Mouse (Mus musculus) gastrocnemius, postnatal 25 days (tissue): Measurements from ENCODE around the gene Eef1a1. TPM values are rescaled to one million over a fixed set of nuclear protein-coding genes. Genes with fewer than 3 reads are reported as not detected.

Source experiments
- microRNA-seq, 2 experiments: library from miRNA; unstranded; fragments of <30 nt; microRNA quantifications; one replicate each; pipeline ENCODE4 v1.2.0; 2021; ENCODE audit warnings: borderline replicate concordance in 2 of 2
- total RNA-seq, 2 experiments: library from RNA; stranded (reverse); gene quantifications; 1 replicate in 1 of 2; 2 replicates in 1 of 2; pipeline ENCODE4 v1.2.3; 2021

Gene Eef1a1
- total RNA-seq, 2 experiments from 2014 or later, result 488 to 752 TPM

Small RNA genes within 50 kb of the gene (microRNA-seq; reads per million reads assigned to microRNA genes)
- gene Gm26377, result 0 reads per million in 2 experiments

Other genes starting within 250 kb of the Eef1a1 start
- not detected for gene Gm3776, start 232.0 kb downstream of the Eef1a1 start, total RNA-seq
- not detected for gene Gm10639, start 199.2 kb downstream of the Eef1a1 start, total RNA-seq
- not detected for gene Omt2a, start 174.4 kb downstream of the Eef1a1 start, total RNA-seq
- gene Omt2b, start 161.6 kb downstream of the Eef1a1 start, total RNA-seq, result not detected
- not detected for gene Gsta2, start 133.4 kb downstream of the Eef1a1 start, total RNA-seq
- not detected for gene Dppa5a, start 121.0 kb downstream of the Eef1a1 start, total RNA-seq
- under 1 TPM in 1 of 2 experiments, not detected in 1; 0.13 TPM for gene Ooep, start 110.4 kb downstream of the Eef1a1 start, total RNA-seq
- gene Ddx43, start 93.4 kb downstream of the Eef1a1 start, total RNA-seq, result not detected
- under 1 TPM; 0.19 to 0.20 TPM for gene Cgas, start 45.9 kb downstream of the Eef1a1 start, total RNA-seq
- gene Mto1, start 40.9 kb downstream of the Eef1a1 start, total RNA-seq, result 10 to 100 TPM; 17.3 to 18.3 TPM
- gene Gm17324, start 40.4 kb downstream of the Eef1a1 start, total RNA-seq, result not detected
- gene Slc17a5, start 98.9 kb upstream of the Eef1a1 start, total RNA-seq, result 1 to 10 TPM; 2.8 to 3.3 TPM
- gene Cd109, start 126.4 kb upstream of the Eef1a1 start, total RNA-seq, result 1 to 10 TPM in 1 of 2 experiments, under 1 TPM in 1; 0.59 to 1.5 TPM